Mouse (Mus musculus): ENCODE measurements at regions not wholly inside any gene's neighbourhood (a gene's known extent, or its start where the extent isn't known, plus 50 kb on each side); places are given as distances from the start of the nearest gene placed in this dataset.
"Not testable (repeated sequence)": the region's sequence is repeated elsewhere in the genome, so short reads cannot be mapped to it uniquely, and the experiment has no call there.

- H3K9me3 ChIP-seq (replicated peaks; ENCODE audit: insufficient read depth, low read length); H3K4me3 ChIP-seq (ENCODE audit: control insufficient read depth in 1 of 2, insufficient read depth in 1 of 2, low read depth in 2 of 2, low read length in 2 of 2); H3K9ac ChIP-seq (ENCODE audit: control insufficient read depth, low read depth, low read length, poor library complexity, severe bottlenecking); H3K27ac ChIP-seq (ENCODE audit: control insufficient read depth, low read depth, low read length); DNase-seq (ENCODE audit: low read depth, low spot score); H3K4me1 ChIP-seq (ENCODE audit: control insufficient read depth in 1 of 2, insufficient read depth in 2 of 2, low read length in 2 of 2); H3K27me3 ChIP-seq (ENCODE audit: control insufficient read depth in 1 of 2, insufficient read depth in 2 of 2, low read length in 2 of 2); H3K36me3 ChIP-seq (ENCODE audit: control insufficient read depth in 1 of 2, insufficient read depth in 2 of 2, low read length in 2 of 2); H3K79me2 ChIP-seq (ENCODE audit: control insufficient read depth, insufficient read depth, low read length, poor library complexity): not testable (repeated sequence)
- peak in 1 of 3 experiments; percentile 24; a peak in 2 of 6 replicates for TF ChIP-seq CTCF (IDR thresholded peaks at IDR 0.05 in 2 of 3, conservative IDR thresholded peaks at IDR 0.05 in 1 of 3; ENCODE audit: control insufficient read depth in 1 of 3, insufficient read depth in 1 of 3, low read depth in 2 of 3, low read length in 3 of 3, poor library complexity in 1 of 3, severe bottlenecking in 1 of 3)
These were observed 901.1 kb upstream of the Zfp386 start for GRCm38 (mm10) chr12:115146471-115146870.

GRCm38 (mm10) chr12:115151967-115152366 is 895.6 kb upstream of the Zfp386 start:
- not testable (repeated sequence) for H3K27me3 ChIP-seq (ENCODE audit: control insufficient read depth in 1 of 2, insufficient read depth in 2 of 2, low read length in 2 of 2); H3K9ac ChIP-seq (ENCODE audit: control insufficient read depth, low read depth, low read length, poor library complexity, severe bottlenecking); H3K4me1 ChIP-seq (ENCODE audit: control insufficient read depth in 1 of 2, insufficient read depth in 2 of 2, low read length in 2 of 2); H3K9me3 ChIP-seq (replicated peaks; ENCODE audit: insufficient read depth, low read length); H3K79me2 ChIP-seq (ENCODE audit: control insufficient read depth, insufficient read depth, low read length, poor library complexity); H3K36me3 ChIP-seq (ENCODE audit: control insufficient read depth in 1 of 2, insufficient read depth in 2 of 2, low read length in 2 of 2); DNase-seq (ENCODE audit: low read depth, low spot score); H3K27ac ChIP-seq (ENCODE audit: control insufficient read depth, low read depth, low read length); H3K4me3 ChIP-seq (ENCODE audit: control insufficient read depth in 1 of 2, insufficient read depth in 1 of 2, low read depth in 2 of 2, low read length in 2 of 2)

- H3K27ac ChIP-seq (ENCODE audit: control insufficient read depth, low read depth, low read length); H3K27me3 ChIP-seq (ENCODE audit: control insufficient read depth in 1 of 2, insufficient read depth in 2 of 2, low read length in 2 of 2); DNase-seq (ENCODE audit: low read depth, low spot score); H3K4me3 ChIP-seq (ENCODE audit: control insufficient read depth in 1 of 2, insufficient read depth in 1 of 2, low read depth in 2 of 2, low read length in 2 of 2); H3K9me3 ChIP-seq (replicated peaks; ENCODE audit: insufficient read depth, low read length); H3K4me1 ChIP-seq (ENCODE audit: control insufficient read depth in 1 of 2, insufficient read depth in 2 of 2, low read length in 2 of 2); H3K79me2 ChIP-seq (ENCODE audit: control insufficient read depth, insufficient read depth, low read length, poor library complexity); H3K36me3 ChIP-seq (ENCODE audit: control insufficient read depth in 1 of 2, insufficient read depth in 2 of 2, low read length in 2 of 2); H3K9ac ChIP-seq (ENCODE audit: control insufficient read depth, low read depth, low read length, poor library complexity, severe bottlenecking): not testable (repeated sequence)
These were observed 889.3 kb upstream of the Zfp386 start for GRCm38 (mm10) chr12:115158231-115158630.

- H3K36me3 ChIP-seq (ENCODE audit: control insufficient read depth in 1 of 2, insufficient read depth in 2 of 2, low read length in 2 of 2); H3K9me3 ChIP-seq (replicated peaks; ENCODE audit: insufficient read depth, low read length); H3K27me3 ChIP-seq (ENCODE audit: control insufficient read depth in 1 of 2, insufficient read depth in 2 of 2, low read length in 2 of 2); H3K9ac ChIP-seq (ENCODE audit: control insufficient read depth, low read depth, low read length, poor library complexity, severe bottlenecking); H3K4me3 ChIP-seq (ENCODE audit: control insufficient read depth in 1 of 2, insufficient read depth in 1 of 2, low read depth in 2 of 2, low read length in 2 of 2); H3K4me1 ChIP-seq (ENCODE audit: control insufficient read depth in 1 of 2, insufficient read depth in 2 of 2, low read length in 2 of 2); H3K27ac ChIP-seq (ENCODE audit: control insufficient read depth, low read depth, low read length); H3K79me2 ChIP-seq (ENCODE audit: control insufficient read depth, insufficient read depth, low read length, poor library complexity); DNase-seq (ENCODE audit: low read depth, low spot score): not testable (repeated sequence)
These were observed 888.7 kb upstream of the Zfp386 start for GRCm38 (mm10) chr12:115158717-115159232.

GRCm38 (mm10) chr12:115165499-115165898 is 882.0 kb upstream of the Zfp386 start:
- not testable (repeated sequence) for H3K4me3 ChIP-seq (ENCODE audit: control insufficient read depth in 1 of 2, insufficient read depth in 1 of 2, low read depth in 2 of 2, low read length in 2 of 2); H3K9ac ChIP-seq (ENCODE audit: control insufficient read depth, low read depth, low read length, poor library complexity, severe bottlenecking); H3K4me1 ChIP-seq (ENCODE audit: control insufficient read depth in 1 of 2, insufficient read depth in 2 of 2, low read length in 2 of 2); H3K9me3 ChIP-seq (replicated peaks; ENCODE audit: insufficient read depth, low read length); DNase-seq (ENCODE audit: low read depth, low spot score); H3K36me3 ChIP-seq (ENCODE audit: control insufficient read depth in 1 of 2, insufficient read depth in 2 of 2, low read length in 2 of 2); H3K79me2 ChIP-seq (ENCODE audit: control insufficient read depth, insufficient read depth, low read length, poor library complexity); H3K27ac ChIP-seq (ENCODE audit: control insufficient read depth, low read depth, low read length); H3K27me3 ChIP-seq (ENCODE audit: control insufficient read depth in 1 of 2, insufficient read depth in 2 of 2, low read length in 2 of 2)

GRCm38 (mm10) chr12:115166006-115166405 is 881.5 kb upstream of the Zfp386 start:
- H3K79me2 ChIP-seq (ENCODE audit: control insufficient read depth, insufficient read depth, low read length, poor library complexity); H3K27me3 ChIP-seq (ENCODE audit: control insufficient read depth in 1 of 2, insufficient read depth in 2 of 2, low read length in 2 of 2); H3K27ac ChIP-seq (ENCODE audit: control insufficient read depth, low read depth, low read length); H3K9ac ChIP-seq (ENCODE audit: control insufficient read depth, low read depth, low read length, poor library complexity, severe bottlenecking); H3K9me3 ChIP-seq (replicated peaks; ENCODE audit: insufficient read depth, low read length); H3K36me3 ChIP-seq (ENCODE audit: control insufficient read depth in 1 of 2, insufficient read depth in 2 of 2, low read length in 2 of 2); H3K4me1 ChIP-seq (ENCODE audit: control insufficient read depth in 1 of 2, insufficient read depth in 2 of 2, low read length in 2 of 2); H3K4me3 ChIP-seq (ENCODE audit: control insufficient read depth in 1 of 2, insufficient read depth in 1 of 2, low read depth in 2 of 2, low read length in 2 of 2); DNase-seq (ENCODE audit: low read depth, low spot score): not testable (repeated sequence)

Measured in MEL (cell line).